In genomic region chr10:99261636-99262318, GRCm38 (mm10) we compare ENCODE assay signal across 8 mouse cellular contexts. TPM values are rescaled to one million over a fixed set of nuclear protein-coding genes. Genes with fewer than 3 reads are reported as not detected.
DNase-seq lines count a peak whose midpoint lies in the region; ATAC-seq and TF ChIP-seq lines count a peak whose summit lies in the region.

No protein-coding gene starts in this region.

- peak overlapping the region; percentile 90 for H3K4me2 ChIP-seq in hindbrain, embryonic 14.5 days (replicated peaks)

- H3K36me3 ChIP-seq in hindbrain, embryonic 14.5 days (replicated peaks; ENCODE audit: control insufficient read depth, insufficient read depth) = peaks cover 5% of the 10 kb centered on the region; the same call in 1 of the 2 replicates

- H3K4me3 ChIP-seq in hindbrain, embryonic 14.5 days (replicated peaks; ENCODE audit: low read length) = peak overlapping the region; percentile 74

- peak overlapping the region; percentile 93 for H3K27ac ChIP-seq in hindbrain, embryonic 14.5 days

- no peaks in the 10 kb centered on the region for H3K9me3 ChIP-seq in hindbrain, embryonic 14.5 days (ENCODE audit: control insufficient read depth, low read length)

- H3K27me3 ChIP-seq in Patski = no peaks in the 10 kb centered on the region
- peaks cover 12% of the 10 kb centered on the region; the same call in 1 of the 2 replicates for H3K27me3 ChIP-seq in hindbrain, embryonic 14.5 days (ENCODE audit: control insufficient read depth, insufficient read depth, low read length)

- peak; percentile 50 for ATAC-seq in Patski
- ATAC-seq in hindbrain, embryonic 14.5 days (ENCODE audit: low FRiP score) = peak; percentile 44

- no peak for DNase-seq in Patski (ENCODE audit: low read depth, low spot score)
- DNase-seq in cerebellum, adult 9-11 months = peak; percentile 83
- peak; percentile 62 to 76 for DNase-seq in frontal cortex, postnatal 25 days (ENCODE audit: low spot score in 2 of 2)
- peak; percentile 75 for DNase-seq in hindbrain, embryonic 14.5 days (ENCODE audit: low spot score)
- peak; percentile 78 to 79 for DNase-seq in left cerebral cortex, adult 18-20 months (ENCODE audit: low spot score in 2 of 2)
- DNase-seq in lung, postnatal 4 days = peak; percentile 91 to 95
- DNase-seq in retina, postnatal 7 days (ENCODE audit: low read depth, low spot score) = peak; percentile 62
- DNase-seq in thymus, postnatal 4 days = peak; percentile 93

- CTCF ChIA-PET in Patski (lab: Charles Lee) = interaction anchor here (1.3 to 2.3 kb wide), 2 partner anchors 16 to 65 kb away, joined by 4 to 5 read pairs; no protein-coding TSS in a partner anchor

- peak overlapping the region; percentile 90 for H3K9ac ChIP-seq in hindbrain, embryonic 14.5 days

- in situ Hi-C loops in Patski (cut with MboI; ENCODE audit: low pct_unique_long_range_greater_than_20kb) = loop anchor here (5.0 kb wide), 2 partner anchors 94 to 296 kb away; no protein-coding TSS in a partner anchor

- under 1% methylated on average over 61 of the region's 62 CpGs for WGBS in hindbrain, embryonic 14.5 days

- POLR2A ChIA-PET in Patski (lab: Charles Lee) = interaction anchor here (1.0 to 6.3 kb wide), 3 partner anchors 11 to 134 kb away, joined by 3 to 41 read pairs (median 5); no protein-coding TSS in a partner anchor

- no peak for TF ChIP-seq CTCF in Patski (IDR thresholded peaks at IDR 0.05)

- peaks cover 31% of the 10 kb centered on the region for H3K4me1 ChIP-seq in hindbrain, embryonic 14.5 days (replicated peaks; ENCODE audit: control insufficient read depth, insufficient read depth, low read length)

RNA-seq across cellular contexts. Expression of gene Dusp6, which starts 1.3 kb away (rescaled TPM):
- polyA plus RNA-seq in Patski (2021) = 125 TPM
- polyA plus RNA-seq in hindbrain, embryonic 14.5 days (2014; fragmentation: Nextera tagmentation; extraction: Ambion mirVana) = 28.4 and 33.0 TPM in 2 replicates
- 100 to 1,000 TPM; 103 to 116 TPM for total RNA-seq in left cerebral cortex, adult 18-20 months (2021)
